Mouse (Mus musculus) liver, embryonic 18 days (tissue): ENCODE data around the gene Rab11b. TPM values are rescaled to one million over a fixed set of nuclear protein-coding genes. Genes with fewer than 3 reads are reported as not detected.

Experiments used
- polyA plus RNA-seq: library from polyadenylated mRNA; depleted of rRNA; stranded (reverse); fragments of >200 nt; gene quantifications from 2 replicates; pipeline ENCODE4 v1.2.3, GENCODE M21; 2012; rRNA removed

Rab11b gene
- 86.1 and 92.3 TPM in 2 replicates for polyA plus RNA-seq

DNA sequence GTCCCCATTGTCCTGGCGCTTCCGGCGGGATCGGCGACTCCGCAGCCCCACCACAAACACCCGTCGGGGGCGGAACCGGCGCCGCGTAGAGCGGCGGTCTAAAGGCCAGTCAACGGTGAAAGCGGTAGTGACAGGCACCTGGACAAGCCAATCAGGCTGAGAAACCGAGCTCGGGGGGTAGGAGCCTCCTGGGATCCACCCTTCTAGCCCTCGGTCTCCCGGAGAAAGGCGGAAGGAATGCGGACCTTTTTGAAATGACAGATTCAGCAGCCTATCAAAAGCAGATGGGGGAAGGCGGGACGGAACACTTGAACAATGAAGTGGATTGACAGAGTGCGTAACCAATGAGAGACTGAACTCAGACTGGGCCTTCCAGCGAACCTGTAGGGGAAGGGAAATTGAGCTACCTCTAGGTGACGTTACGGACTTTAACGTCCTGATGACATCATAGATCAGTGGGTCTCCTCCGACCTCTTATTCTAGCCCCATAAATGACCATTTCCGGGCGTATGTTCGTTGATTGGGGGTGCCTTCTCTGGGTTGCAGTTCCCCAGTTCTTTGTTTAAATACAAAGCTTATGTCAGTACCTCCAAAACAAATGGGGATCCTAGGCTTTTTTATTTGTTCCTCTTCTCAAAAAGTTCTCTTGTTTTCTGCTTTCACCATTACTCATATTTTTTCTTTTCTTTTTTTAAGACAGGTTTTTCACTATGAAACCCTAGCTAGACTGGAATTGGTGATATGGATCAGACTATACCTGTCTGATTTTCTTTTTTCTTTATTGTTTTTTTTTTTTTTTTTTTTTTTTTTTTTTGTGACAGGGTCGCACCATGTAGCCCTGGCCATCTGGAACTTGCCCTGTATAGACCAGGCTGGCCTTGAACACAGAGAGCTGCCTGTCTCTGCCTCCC lies at the start of gene Rab11b:
TSS of gene Rab11b (minus strand) at position 276 of the 911 bp plus-strand sequence.

DNA sequence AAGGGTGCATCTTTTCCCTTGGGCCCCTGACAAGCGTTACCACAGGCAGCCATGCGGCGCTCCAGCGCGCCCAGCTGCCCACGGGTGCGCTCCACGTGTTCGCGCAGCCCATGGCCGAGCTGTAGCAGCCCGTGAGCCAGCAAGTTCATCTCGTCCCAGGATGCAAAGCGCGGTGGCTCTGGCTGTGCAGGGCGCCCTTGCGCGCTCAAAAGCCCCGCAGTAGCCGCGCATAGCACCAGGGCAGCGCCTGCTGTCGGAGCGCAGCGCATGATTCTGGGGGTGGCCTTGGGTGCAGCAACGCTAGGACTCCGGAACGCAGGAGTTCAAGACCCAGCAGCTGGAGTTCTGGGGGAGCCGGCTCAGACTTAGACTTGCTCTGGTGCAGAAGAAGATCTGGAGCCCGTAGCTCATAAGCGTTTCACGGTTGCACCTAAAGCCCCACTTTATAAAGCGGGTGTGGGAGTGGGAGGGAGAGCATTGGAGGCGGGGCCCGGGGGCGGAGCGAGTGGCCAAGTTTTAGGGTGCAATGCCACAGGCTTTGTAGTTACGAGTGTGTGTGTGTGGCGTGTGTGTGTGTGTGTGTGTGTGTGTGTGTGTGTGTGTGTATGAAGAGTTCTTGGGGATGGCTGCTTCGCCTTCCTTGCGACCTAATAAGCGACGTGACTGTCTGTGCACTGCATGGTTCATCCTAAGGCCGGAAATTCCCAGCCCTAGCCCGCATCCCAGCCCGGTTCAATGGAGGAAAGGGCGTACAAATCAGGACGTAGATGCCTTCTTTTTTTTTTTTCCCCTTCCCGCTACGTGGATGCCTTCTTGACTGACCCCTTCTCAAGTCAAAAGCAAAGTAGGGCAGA lies 21.0 kb upstream of the Rab11b start, which contains the start of gene Angptl4:
TSS of gene Angptl4 (minus strand) at position 707 of the 854 bp plus-strand sequence.

DNA sequence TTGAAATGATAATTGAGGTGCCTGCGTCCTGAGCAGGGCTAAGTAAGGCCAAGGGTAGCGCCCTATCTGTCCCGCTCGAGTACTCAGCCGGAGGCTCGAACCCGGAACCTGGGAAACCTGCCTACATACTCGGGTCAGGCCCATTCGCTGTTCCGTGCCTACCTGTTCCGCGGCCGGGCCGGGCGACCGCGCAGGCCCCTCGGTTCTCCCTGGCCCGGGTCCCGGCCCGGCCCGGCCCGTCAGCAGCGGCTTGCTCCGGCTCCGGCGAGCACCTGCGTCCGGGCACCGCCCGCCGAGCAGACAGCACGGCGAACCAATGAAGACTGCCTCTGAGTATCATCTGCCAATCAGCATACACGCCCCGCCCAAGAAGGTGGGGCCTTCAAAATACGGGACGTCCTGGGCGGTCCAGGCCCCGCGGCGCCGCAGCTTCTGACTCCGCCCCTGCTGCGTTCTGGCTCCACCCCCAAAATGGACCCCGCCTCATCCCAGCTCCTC lies 41.9 kb downstream of the Rab11b start, which contains the start of gene March2:
TSS of gene March2 (minus strand) at position 287 of the 498 bp plus-strand sequence.

Other genes with a start within 250 kb of the Rab11b start
- gene Adamts10, start 236.3 kb downstream of the Rab11b start, polyA plus RNA-seq, result 10.9 and 13.4 TPM in 2 replicates
- 8.3 and 10.2 TPM in 2 replicates for gene Myo1f, start 204.8 kb downstream of the Rab11b start, polyA plus RNA-seq
- 17.1 and 22.0 TPM in 2 replicates for gene Zfp414, start 131.4 kb downstream of the Rab11b start, polyA plus RNA-seq
- gene Pram1, start 122.5 kb downstream of the Rab11b start, polyA plus RNA-seq, result 7.5 and 12.1 TPM in 2 replicates
- 86.0 and 104 TPM in 2 replicates for gene Hnrnpm, start 73.7 kb downstream of the Rab11b start, polyA plus RNA-seq
- 124 and 134 TPM in 2 replicates for gene March2, start 41.9 kb downstream of the Rab11b start, polyA plus RNA-seq
- 51.8 and 56.4 TPM in 2 replicates for gene Angptl4, start 21.3 kb upstream of the Rab11b start, polyA plus RNA-seq
- gene Kank3, start 50.0 kb upstream of the Rab11b start, polyA plus RNA-seq, result 15.8 and 17.2 TPM in 2 replicates
- 624 and 816 TPM in 2 replicates for gene Rps28, start 64.0 kb upstream of the Rab11b start, polyA plus RNA-seq
- gene Ndufa7, start 64.0 kb upstream of the Rab11b start, polyA plus RNA-seq, result 189 and 197 TPM in 2 replicates
- gene Cd320, start 82.6 kb upstream of the Rab11b start, polyA plus RNA-seq, result 8.3 and 9.0 TPM in 2 replicates
- gene Gm7029, start 113.3 kb upstream of the Rab11b start, polyA plus RNA-seq, result not detected in 2 replicates
- gene Kifc1, start 130.1 kb upstream of the Rab11b start, polyA plus RNA-seq, result 19.2 and 21.8 TPM in 2 replicates
- 0.63 and 0.78 TPM in 2 replicates for gene Platr17, start 144.6 kb upstream of the Rab11b start, polyA plus RNA-seq
- gene Daxx, start 148.9 kb upstream of the Rab11b start, polyA plus RNA-seq, result 17.5 and 19.5 TPM in 2 replicates
- 19.7 and 21.7 TPM in 2 replicates for gene Tapbp, start 155.4 kb upstream of the Rab11b start, polyA plus RNA-seq
- gene Zbtb22, start 155.4 kb upstream of the Rab11b start, polyA plus RNA-seq, result 11.4 and 11.9 TPM in 2 replicates
- gene Rgl2, start 169.0 kb upstream of the Rab11b start, polyA plus RNA-seq, result 21.4 and 28.9 TPM in 2 replicates
- gene Pfdn6, start 179.8 kb upstream of the Rab11b start, polyA plus RNA-seq, result 45.7 and 46.0 TPM in 2 replicates
- 11.8 and 12.7 TPM in 2 replicates for gene Wdr46, start 180.1 kb upstream of the Rab11b start, polyA plus RNA-seq
- 1.4 and 1.9 TPM in 2 replicates for gene B3galt4, start 191.0 kb upstream of the Rab11b start, polyA plus RNA-seq
- gene Vps52, start 195.3 kb upstream of the Rab11b start, polyA plus RNA-seq, result 15.0 and 17.0 TPM in 2 replicates
- 1,178 and 1,295 TPM in 2 replicates for gene Rps18, start 195.5 kb upstream of the Rab11b start, polyA plus RNA-seq
- 340 and 427 TPM in 2 replicates for gene H2-K1, start 239.8 kb upstream of the Rab11b start, polyA plus RNA-seq